Mouse (Mus musculus) inflammation-experienced regulatory T-cells, adult 6 months (primary cell): ENCODE measurements around the gene Arl15. TPM values are rescaled to one million over a fixed set of nuclear protein-coding genes. Genes with fewer than 3 reads are reported as not detected.

Experiments used
- ATAC-seq: one replicate; pipeline ENCODE4 v1.8.0; 2017
- polyA plus RNA-seq, 3 experiments: library from polyadenylated mRNA; unstranded; fragments of 100-300 nt; shearing (Covaris generic); gene quantifications; one replicate each; pipeline ENCODE4 v1.2.1; 2017

Gene Arl15
- polyA plus RNA-seq, 3 experiments from 2014 or later = 15.8 to 18.9 (median 16.6) TPM

- ATAC-seq = no peak
These were observed 363.9 kb downstream of the Arl15 start for GRCm38 (mm10) chr13:114158111-114158730.

DNA sequence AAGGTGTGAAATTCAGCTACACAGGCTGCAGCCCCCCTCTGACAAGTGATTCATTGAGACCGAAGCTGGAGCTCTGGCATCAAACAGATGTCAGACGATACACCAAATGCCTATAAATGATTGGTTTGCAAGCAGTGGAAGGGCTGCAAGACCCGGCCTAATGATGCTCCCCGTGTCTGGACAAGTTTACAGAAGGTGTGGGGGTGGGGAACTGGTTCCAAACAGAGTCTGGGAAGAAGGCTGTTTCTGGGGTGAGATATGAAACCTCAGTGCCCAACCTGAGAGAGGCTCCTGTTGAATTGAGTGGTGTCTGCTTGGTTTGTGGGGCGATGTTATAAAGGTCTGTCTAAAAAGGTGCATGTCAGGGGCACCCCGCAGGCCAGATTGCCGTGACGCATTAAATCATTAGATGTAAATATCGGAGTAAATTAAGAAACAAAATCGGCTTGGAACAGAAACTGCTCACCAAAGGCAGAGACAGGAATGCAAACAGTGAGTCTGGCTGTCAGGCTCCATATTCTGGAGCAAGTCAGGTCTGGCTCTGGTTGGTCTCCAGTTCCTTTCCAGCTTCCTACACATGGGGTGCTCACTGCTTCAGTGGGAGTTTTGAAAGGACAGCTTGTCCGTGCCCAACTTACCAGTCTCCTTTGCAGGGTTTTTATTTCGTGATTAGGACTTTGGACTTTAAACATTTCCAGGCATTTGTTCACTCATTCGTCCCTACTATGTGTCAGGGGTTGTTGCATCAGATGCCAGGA lies 365.5 kb downstream of the Arl15 start:
- no peak for ATAC-seq

- ATAC-seq = no peak
These were observed 368.4 kb downstream of the Arl15 start for GRCm38 (mm10) chr13:114162753-114163152.

GRCm38 (mm10) chr13:114165616-114166015 lies 371.3 kb downstream of the Arl15 start:
- no peak for ATAC-seq

DNA sequence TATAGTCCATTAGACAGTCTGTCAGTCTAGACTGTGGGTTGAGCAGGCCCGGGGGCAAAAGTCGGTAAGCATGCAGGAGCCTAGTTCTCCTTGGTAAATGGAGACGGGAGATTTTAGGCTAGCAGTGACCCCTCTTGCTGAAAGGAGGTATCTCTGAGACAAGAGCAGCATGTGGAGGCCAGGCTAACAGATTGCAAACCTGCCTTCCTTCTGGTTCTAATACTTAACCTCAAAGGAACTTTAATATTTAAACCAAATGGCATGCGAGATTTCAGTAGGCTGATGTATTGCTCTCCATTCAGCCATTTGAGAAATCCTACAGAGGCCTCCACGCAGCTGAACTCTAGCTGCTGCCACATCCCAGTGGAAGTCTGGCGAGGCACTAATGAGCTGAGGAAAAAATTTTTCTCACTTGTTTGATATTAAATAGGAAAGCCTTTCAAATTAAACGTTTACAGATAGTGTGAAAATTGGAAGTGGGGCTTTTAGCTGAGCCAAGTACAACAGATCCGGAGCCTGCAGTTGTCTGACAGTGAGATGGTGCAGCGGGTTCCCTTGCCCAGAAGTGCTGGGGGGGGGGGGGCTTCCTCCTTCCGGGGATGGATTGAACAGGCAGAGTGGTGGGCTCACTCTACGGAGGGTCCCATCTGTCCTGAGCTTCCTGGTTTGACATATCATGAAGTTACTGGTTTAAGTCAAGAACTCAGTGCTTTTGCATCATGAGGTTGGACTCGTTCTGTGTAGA lies 372.3 kb downstream of the Arl15 start:
- ATAC-seq = no peak

DNA sequence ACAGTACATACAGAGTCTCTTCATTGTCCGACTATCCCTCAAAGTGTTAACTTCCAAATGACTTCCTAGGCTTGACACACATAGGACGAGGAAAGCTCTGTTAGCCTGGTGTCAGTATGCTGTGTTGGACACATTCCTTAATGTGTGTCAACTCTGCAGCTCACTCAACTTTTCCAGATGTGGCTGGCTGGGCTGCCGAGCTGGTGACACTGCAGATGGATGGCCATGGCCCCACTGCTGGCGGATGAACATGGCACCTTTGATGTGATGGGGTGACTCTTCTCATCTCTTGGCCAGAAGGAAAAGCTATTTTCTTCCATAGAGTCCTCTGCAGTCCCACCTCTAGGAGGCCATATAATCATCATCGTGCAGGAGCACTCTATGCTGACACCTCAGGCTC lies 375.8 kb downstream of the Arl15 start:
- no peak for ATAC-seq

- no peak for ATAC-seq
These were observed 377.2 kb downstream of the Arl15 start for GRCm38 (mm10) chr13:114171465-114171864.

DNA sequence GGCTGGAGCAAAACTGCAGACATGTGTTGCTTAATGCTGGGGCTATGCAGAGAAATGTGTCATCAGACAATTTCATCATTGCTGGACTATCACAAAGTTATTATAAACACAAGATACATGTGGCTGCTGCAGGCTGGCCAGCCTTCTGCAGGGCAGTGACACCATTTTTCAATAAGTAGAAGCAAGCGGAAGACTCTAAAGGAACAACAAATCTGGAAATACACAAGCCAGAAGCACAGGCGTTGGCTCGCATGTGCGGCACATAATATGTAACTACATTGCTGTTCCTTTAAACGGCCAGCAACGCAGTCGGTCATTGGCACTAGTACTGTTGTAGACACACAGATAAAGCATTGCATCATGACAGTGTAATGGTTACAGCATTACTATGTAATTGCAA lies 393.8 kb downstream of the Arl15 start:
- ATAC-seq = no peak

GRCm38 (mm10) chr13:114188801-114189200 lies 394.5 kb downstream of the Arl15 start:
- no peak for ATAC-seq

DNA sequence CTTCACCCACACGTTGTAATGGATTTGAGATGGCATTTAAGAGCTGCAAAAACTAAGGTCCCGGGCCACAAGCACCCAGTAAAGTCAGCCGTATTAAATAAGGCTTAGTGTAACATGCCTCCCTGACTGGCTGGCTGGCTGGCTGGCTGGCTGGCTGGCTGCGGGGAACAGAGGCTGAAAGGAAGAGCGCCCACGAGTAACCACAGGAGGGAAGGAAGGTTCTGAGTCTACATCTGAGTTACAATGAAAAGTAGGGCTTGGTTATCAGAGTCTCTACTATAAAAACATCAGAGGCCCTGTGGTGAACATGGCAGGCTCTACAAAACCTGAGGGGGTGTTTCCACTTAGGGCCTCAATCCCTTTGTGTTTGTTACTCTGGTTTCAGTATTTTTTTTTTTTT lies 395.1 kb downstream of the Arl15 start:
- peak; percentile 32 for ATAC-seq

DNA sequence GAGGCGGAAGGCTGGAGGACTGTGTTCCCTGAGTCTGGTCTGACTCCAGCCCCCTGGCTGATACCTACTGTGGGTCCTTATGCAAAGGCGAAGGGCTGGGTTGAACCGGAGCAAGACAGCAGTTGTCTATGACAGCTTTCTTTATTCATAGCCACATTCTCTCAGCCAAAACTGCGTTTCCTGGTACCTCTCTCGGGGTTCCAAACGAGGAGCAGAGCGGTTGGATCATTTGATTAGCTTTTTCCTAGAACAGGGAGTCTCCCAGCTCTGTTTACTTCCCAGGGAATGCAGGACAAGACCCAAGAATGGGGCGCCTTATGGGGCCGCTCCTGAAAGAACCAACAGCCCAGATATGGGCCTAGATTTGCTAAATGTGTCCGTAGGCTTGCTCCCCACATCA lies 396.6 kb downstream of the Arl15 start:
- no peak for ATAC-seq

- ATAC-seq = no peak
These were observed 404.0 kb downstream of the Arl15 start for GRCm38 (mm10) chr13:114198252-114198799.

DNA sequence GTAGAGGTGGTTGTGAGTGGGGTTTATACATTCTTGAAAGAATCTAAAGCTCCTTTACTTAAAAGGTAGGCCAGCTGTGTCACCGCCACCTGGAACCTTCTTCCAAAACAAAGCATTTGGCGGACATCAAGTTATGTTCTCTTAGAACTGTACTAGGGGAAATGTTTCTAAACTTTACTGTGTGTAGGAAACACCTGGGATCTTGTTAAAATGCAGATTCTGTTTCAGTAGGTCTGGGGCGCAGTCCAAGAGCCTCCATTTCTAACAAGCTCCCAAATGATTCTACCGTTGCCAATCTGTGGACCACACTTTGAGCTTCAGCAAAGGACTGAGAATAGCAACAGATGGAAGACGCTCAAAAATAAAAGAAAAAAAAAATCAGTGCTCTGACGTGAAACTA lies 405.4 kb downstream of the Arl15 start:
- ATAC-seq = no peak

- no peak for ATAC-seq
These were observed 406.2 kb downstream of the Arl15 start for GRCm38 (mm10) chr13:114200545-114200944.

GRCm38 (mm10) chr13:114202806-114203570 lies 408.7 kb downstream of the Arl15 start:
- ATAC-seq = no peak

Other genes with a start within 250 kb of the Arl15 start
- gene Snx18, start 175.9 kb upstream of the Arl15 start, polyA plus RNA-seq = 10 to 100 TPM; 10.7 to 12.2 (median 11.8) TPM
- gene Hspb3, start 130.8 kb upstream of the Arl15 start, polyA plus RNA-seq = not detected